Mouse (Mus musculus): ENCODE results near the gene Keap1.

DNA sequence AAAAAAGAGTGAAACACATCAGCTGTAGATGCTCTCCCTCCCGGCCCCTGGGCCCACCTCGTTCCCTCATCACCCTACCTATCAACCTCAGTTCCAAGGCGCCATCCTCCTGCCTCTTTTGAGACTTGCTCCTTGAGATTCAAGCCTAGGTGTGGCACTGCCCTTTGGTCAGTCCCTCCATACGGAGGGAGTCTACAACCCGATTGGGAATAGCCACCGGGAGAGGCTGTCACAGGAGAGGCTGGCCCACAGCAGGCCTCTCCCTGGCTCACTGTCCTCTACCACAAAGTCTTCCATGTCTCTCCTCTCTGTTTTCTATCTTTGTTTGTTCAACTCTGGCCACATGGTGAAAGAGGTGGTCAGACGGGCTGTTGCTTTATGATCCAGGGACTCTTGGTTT lies 27.5 kb downstream of the Keap1 start:
- TF ChIP-seq POLR2A (IDR thresholded peaks at IDR 0.05; ENCODE audit: insufficient read depth, low read length), result no peak
- TF ChIP-seq EP300 (IDR thresholded peaks at IDR 0.05; ENCODE audit: insufficient read depth, low read depth, low read length), result no peak

Data from ES-Bruce4 (cell line).